Mouse (Mus musculus): ENCODE results near the gene Lipo2.
"Not testable (repeated sequence)": the region's sequence is repeated elsewhere in the genome, so short reads cannot be mapped to it uniquely, and the experiment has no call there.

GRCm38 (mm10) chr19:33761287-33762086 lies 10.3 kb upstream of the Lipo2 start, which contains the start of gene Lipo3:
- not testable (repeated sequence) for TF ChIP-seq CTCF, POLR2A (IDR thresholded peaks at IDR 0.05; ENCODE audit: extremely low read depth, insufficient read depth, low read length)

Measured in cortical plate, adult 2 months (tissue).